Mouse (Mus musculus) T-helper 17 cell (primary cell): ENCODE data around the gene Taf1a.

Experiments used
- in situ Hi-C, 2 experiments: fragments of 300-600 bp; cut with MboI, MseI; formaldehyde crosslinking; loops; 1 replicate in 1 of 2; 2 replicates in 1 of 2; pipeline ENCODE4 v1.15.1; 2025; ENCODE audit warnings: high pct_unique_total_duplicates in 2 of 2

Gene Taf1a

GRCm38 (mm10) chr1:183403396-183403795 is 14.6 kb downstream of the Taf1a start:
- in situ Hi-C loops: no loop called here

GRCm38 (mm10) chr1:183414081-183414727 is 25.4 kb downstream of the Taf1a start:
- in situ Hi-C loops: no loop called here

GRCm38 (mm10) chr1:183417873-183418272 is 29.1 kb downstream of the Taf1a start, which contains the start of gene Hhipl2:
Gene Hhipl2, plus strand, starts transcription at chr1:183418215.
- in situ Hi-C loops: no loop called here

- in situ Hi-C loops: no loop called here
Observed at GRCm38 (mm10) chr1:183419741-183420140, 31.0 kb downstream of the Taf1a start.

- in situ Hi-C loops: no loop called here
Observed at GRCm38 (mm10) chr1:183420296-183420695, 31.5 kb downstream of the Taf1a start.

- in situ Hi-C loops: no loop called here
Observed at GRCm38 (mm10) chr1:183424100-183424499, 35.3 kb downstream of the Taf1a start.

GRCm38 (mm10) chr1:183434918-183435317 is 46.1 kb downstream of the Taf1a start:
- in situ Hi-C loops: no loop called here

GRCm38 (mm10) chr1:183439036-183439435 is 50.3 kb downstream of the Taf1a start:
- in situ Hi-C loops: no loop called here

GRCm38 (mm10) chr1:183442015-183442774 is 53.4 kb downstream of the Taf1a start:
- in situ Hi-C loops: no loop called here

GRCm38 (mm10) chr1:183453066-183453465 is 64.3 kb downstream of the Taf1a start:
- in situ Hi-C loops: no loop called here
